Mouse (Mus musculus) lung, postnatal 0 days (tissue): ENCODE results near the gene Tprkb. TPM values are rescaled to one million over a fixed set of nuclear protein-coding genes. Genes with fewer than 3 reads are reported as not detected.
"Not testable (repeated sequence)": the region's sequence is repeated elsewhere in the genome, so short reads cannot be mapped to it uniquely, and the experiment has no call there.

Experiments
- ATAC-seq: fragments of 200-750 bp; cut with Nextera tagmentation; 2 replicates; pipeline ENCODE4 v1.8.0; 2017; ENCODE audit warnings: moderate library complexity
- DNase-seq: peaks from one replicate; pipeline ENCODE4 v3.0.0-alpha.2; 2016; ENCODE audit warnings: low spot score
- H3K27ac ChIP-seq: fragments of 300-500 bp; sonication (generic); 2 replicates; pipeline ENCODE4 v1.5.1; 2014; ENCODE audit warnings: antibody characterized with exemption, mild to moderate bottlenecking, low read length, mixed read lengths
- H3K27me3 ChIP-seq: fragments of 300-500 bp; sonication (generic); replicated peaks from 2 replicates; pipeline ENCODE4 v1.6.1; 2014; ENCODE audit warnings: low read length, mixed read lengths; ENCODE audit not compliant: insufficient read depth
- H3K36me3 ChIP-seq: fragments of 300-500 bp; sonication (generic); 2 replicates; pipeline ENCODE4 v1.6.1; 2014; ENCODE audit warnings: low read length, mixed read lengths; ENCODE audit not compliant: insufficient read depth
- H3K4me1 ChIP-seq: fragments of 300-500 bp; sonication (generic); 2 replicates; pipeline ENCODE4 v1.6.1; 2014; ENCODE audit warnings: antibody characterized with exemption, low read depth, low read length, mixed read lengths; ENCODE audit not compliant: insufficient read depth
- H3K4me2 ChIP-seq: fragments of 300-500 bp; sonication (generic); replicated peaks from 2 replicates; pipeline ENCODE4 v1.6.1; 2014; ENCODE audit warnings: low read depth, mild to moderate bottlenecking, low read length, moderate library complexity, mixed read lengths
- H3K4me3 ChIP-seq: fragments of 300-500 bp; sonication (generic); 2 replicates; pipeline ENCODE4 v1.5.1; 2014; ENCODE audit warnings: low read depth, low read length
- H3K9ac ChIP-seq: fragments of 300-500 bp; sonication (generic); replicated peaks from 2 replicates; pipeline ENCODE4 v1.6.1; 2014; ENCODE audit warnings: low read depth, mild to moderate bottlenecking
- H3K9me3 ChIP-seq: fragments of 300-500 bp; sonication (generic); 2 replicates; pipeline ENCODE4 v1.6.1; 2016; ENCODE audit warnings: low read length, mixed read lengths
- CTCF ChIP-seq: IDR thresholded peaks from 2 replicates; pipeline ENCODE4 v1.5.1; 2016; ENCODE audit warnings: antibody characterized with exemption, mild to moderate bottlenecking
- EP300 ChIP-seq: IDR thresholded peaks from 2 replicates; pipeline ENCODE4 v1.6.1; 2016; ENCODE audit warnings: antibody characterized with exemption, mild to moderate bottlenecking, control low read depth
- WGBS: fragments of 180-500 bp; shearing (Covaris S2); extraction: QIAGEN DNeasy Blood & Tissue Kit; methylation state at CpG from one replicate; pipeline ENCODE4 v1.1.7; 2014; 5-methylcytosine and 5-hydroxymethylcytosine counted together
- polyA plus RNA-seq: library from polyadenylated mRNA; unstranded; fragments of >200 nt; fragmentation: Nextera tagmentation; extraction: Ambion mirVana; gene quantifications from 2 replicates; pipeline ENCODE4 v1.2.1, GENCODE M21; 2015

Tprkb gene
- polyA plus RNA-seq, 1 experiment from 2014 or later = 23.8 TPM

DNA sequence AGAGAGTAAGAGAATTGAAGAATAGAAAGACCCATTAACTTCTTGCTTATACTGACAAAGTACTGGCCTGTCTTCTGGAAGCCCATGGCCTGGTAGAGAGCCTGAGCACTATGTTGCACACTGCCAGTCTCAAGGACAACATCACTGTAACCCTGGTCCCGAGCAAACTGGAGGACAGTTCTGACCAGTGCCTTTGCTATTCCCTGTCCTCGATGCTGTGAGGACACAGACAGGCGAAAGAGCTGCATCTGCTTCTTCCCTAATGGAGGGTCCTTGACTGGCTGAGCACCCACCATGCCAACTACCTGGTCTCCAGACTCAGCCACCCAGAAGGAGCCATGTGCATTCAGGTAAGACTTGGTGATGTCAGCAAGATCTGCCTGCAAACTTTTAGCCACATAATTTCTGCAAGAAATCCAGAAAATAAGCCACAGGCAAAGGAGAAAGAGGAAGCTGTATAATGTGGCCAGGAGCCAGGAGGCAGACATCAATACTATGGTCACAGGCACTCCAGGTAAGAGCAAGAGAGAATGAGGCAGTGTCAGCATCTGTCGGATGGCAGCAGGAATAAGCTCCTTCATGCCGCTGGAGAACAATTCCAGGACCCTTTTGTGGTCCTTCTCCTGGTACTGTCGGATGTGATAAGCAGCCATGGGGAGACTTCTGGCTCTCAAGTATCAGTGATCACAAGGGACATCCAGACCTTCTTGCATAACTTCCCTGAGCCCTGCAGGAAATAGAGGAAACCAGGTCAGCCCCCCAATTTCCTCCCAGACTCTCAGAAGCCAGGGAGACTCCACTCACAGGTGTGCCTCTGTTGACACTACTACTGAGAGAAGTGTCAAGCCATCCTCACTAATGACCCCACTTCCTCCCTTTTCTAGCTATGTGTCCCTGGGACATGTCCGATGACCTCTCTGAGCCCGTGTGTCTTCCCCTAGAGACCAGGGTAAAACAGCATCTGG is 43.7 kb upstream of the Tprkb start:
- Histone ChIP-seq H3K9me3 (no peaks in the 10 kb centered on the region), H3K27me3 (no peaks in the 10 kb centered on the region), H3K4me2 (no peak overlapping the region), H3K36me3 (no peaks in the 10 kb centered on the region), H3K4me1 (no peaks in the 10 kb centered on the region), H3K27ac (no peak overlapping the region), H3K4me3 (no peak overlapping the region), H3K9ac (no peak overlapping the region)
- WGBS = 66% methylated on average over 8 of the region's 8 CpGs
- DNase-seq (no peak), ATAC-seq (no peak)
- no peak for TF ChIP-seq CTCF
- no peak for TF ChIP-seq EP300

DNA sequence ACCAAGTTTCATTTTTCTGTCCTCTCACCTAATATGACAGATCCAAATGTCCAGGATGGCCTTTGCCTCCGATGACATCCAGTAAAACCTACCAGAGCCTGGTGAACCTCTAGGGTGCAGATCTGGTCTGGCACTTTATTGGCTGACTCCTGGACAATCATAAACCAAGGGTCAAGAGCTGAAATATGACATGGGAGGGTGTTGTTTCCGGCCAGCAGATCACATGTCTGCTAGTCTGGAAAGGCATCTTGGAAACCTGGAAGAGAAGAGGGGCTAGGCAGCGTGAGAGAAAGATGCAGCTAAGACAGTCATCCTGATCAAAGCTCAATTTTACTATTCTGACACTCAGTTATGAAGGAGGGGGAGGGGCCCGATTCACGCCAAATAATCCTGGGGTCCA is 42.7 kb upstream of the Tprkb start, which contains the start of gene Nat8f2:
Nat8f2 (minus strand) TSS at position 153 of the 400 bp plus-strand sequence.
- H3K36me3 ChIP-seq, H3K4me3 ChIP-seq, H3K4me1 ChIP-seq, H3K9ac ChIP-seq, H3K9me3 ChIP-seq, H3K27me3 ChIP-seq, ATAC-seq, H3K27ac ChIP-seq, DNase-seq, H3K4me2 ChIP-seq: not testable (repeated sequence)
- 53% methylated on average over 5 of the region's 5 CpGs for WGBS

DNA sequence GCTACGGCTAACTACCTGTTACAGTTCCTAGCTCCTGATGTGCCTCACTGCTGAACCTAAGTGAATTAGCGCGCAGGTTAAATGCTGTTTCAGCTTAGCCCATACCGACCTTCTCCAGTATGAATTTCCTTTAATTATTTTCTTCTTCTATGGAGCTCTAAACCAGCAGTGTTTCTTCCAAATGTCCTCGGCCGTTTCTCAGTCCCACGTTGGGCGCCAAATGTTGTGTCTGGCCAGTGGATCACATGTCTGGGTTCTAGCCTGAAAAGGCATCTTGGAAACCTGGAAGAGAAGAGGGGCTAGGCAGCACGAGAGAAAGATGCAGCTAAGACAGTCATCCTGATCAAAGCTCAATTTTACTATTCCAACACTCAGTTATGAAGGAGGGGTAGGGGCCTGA is 28.4 kb upstream of the Tprkb start:
- not testable (repeated sequence) for H3K4me2 ChIP-seq, H3K9ac ChIP-seq, H3K27ac ChIP-seq, H3K4me1 ChIP-seq, H3K27me3 ChIP-seq, ATAC-seq, DNase-seq, H3K4me3 ChIP-seq, H3K9me3 ChIP-seq, H3K36me3 ChIP-seq
- WGBS = 92% methylated on average over 9 of the region's 9 CpGs

DNA sequence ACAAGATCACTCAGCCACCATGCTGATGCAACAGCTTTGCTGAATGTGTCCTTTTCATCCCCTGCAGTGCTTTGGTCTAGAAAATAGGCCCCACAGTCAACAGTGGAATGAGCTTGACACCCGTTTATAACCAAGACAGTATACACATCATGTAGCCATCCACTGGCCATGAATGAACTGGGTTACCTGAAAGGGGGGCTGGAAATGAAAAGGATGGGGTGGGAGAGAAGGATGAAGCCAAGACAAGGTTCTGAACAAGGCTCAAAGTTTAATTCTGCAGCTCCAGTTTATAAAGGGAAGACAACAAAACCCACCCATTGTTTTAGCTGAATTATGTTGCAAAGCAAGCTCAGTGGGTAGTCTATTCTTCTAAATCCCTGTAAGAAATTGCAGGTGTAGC is 27.4 kb upstream of the Tprkb start:
- 82% methylated on average over 1 of the region's 1 CpGs for WGBS

DNA sequence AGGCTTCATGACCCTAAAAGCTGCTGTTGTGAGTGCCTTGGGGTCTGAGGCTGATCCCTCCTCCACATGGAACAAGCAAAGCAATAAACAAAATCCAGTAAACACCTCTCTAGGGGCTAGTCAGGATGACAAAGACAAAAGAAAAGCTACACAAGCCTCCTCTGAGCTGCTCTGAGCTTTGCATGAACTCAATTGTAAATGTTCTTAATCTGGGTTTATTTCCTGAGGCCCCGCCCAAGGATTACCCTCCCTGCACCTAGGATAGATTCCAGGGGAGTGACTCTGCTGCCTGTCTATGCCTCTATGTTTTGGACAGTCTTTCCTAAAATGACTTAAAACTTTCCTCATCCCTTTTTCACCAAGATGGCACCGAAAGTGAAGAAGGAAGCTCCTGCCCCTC is 22.7 kb upstream of the Tprkb start:
- no peak for DNase-seq
- Histone ChIP-seq H3K4me1 (no peaks in the 10 kb centered on the region), H3K9ac (no peak overlapping the region), H3K9me3 (no peaks in the 10 kb centered on the region; the same call in 1 of the 2 replicates), H3K27ac (no peak overlapping the region), H3K36me3 (no peaks in the 10 kb centered on the region), H3K27me3 (no peaks in the 10 kb centered on the region), H3K4me2 (no peak overlapping the region), H3K4me3 (no peak overlapping the region)
- TF ChIP-seq CTCF = no peak
- no peak for TF ChIP-seq EP300
- no peak for ATAC-seq
- 95% methylated on average over 2 of the region's 2 CpGs for WGBS

More for the DNA sequence above, 27.4 kb upstream of the Tprkb start:
- ATAC-seq (no peak), DNase-seq (no peak)
- Histone ChIP-seq H3K9me3 (peaks cover 3% of the 10 kb centered on the region; the same call in 1 of the 2 replicates), H3K27ac (no peak overlapping the region), H3K36me3 (no peaks in the 10 kb centered on the region), H3K27me3 (no peaks in the 10 kb centered on the region), H3K9ac (no peak overlapping the region), H3K4me1 (no peaks in the 10 kb centered on the region), H3K4me2 (no peak overlapping the region), H3K4me3 (no peak overlapping the region)
- TF ChIP-seq CTCF (no peak), EP300 (no peak)

DNA sequence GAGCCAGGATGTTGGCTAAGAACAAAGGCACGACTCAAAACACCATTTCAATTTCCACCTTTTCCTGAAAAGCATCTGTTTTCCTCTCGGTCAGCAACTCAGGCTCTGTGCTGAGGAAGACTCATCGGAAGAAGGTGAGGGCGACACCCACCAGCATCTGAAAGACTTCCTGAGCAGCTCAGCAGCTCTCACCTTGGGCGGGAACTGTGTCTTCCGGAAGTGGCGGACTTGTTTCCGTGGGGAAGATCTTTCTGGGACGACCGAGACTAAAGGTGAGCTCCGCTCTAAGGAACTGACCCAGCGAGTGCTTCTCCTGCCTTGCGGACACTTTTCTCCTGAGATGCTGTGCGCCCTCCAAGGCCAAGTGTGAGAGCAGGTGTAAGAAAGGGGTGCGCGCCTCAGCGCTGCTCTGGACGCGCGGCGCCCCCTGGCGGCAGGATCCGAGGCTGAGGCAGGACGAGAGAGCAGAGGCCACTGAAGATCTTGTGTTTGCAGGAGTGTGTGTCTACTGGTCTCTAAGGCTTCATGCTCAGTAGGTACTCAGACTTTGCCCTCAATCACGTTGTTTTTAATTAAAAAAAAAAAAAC is 16.5 kb upstream of the Tprkb start:
- not testable (repeated sequence) for H3K4me2 ChIP-seq, DNase-seq, H3K27ac ChIP-seq, H3K27me3 ChIP-seq, H3K9ac ChIP-seq, H3K4me3 ChIP-seq, H3K4me1 ChIP-seq, ATAC-seq, H3K36me3 ChIP-seq, H3K9me3 ChIP-seq
- TF ChIP-seq CTCF = peak; percentile 66
- WGBS = 68% methylated on average over 25 of the region's 25 CpGs

DNA sequence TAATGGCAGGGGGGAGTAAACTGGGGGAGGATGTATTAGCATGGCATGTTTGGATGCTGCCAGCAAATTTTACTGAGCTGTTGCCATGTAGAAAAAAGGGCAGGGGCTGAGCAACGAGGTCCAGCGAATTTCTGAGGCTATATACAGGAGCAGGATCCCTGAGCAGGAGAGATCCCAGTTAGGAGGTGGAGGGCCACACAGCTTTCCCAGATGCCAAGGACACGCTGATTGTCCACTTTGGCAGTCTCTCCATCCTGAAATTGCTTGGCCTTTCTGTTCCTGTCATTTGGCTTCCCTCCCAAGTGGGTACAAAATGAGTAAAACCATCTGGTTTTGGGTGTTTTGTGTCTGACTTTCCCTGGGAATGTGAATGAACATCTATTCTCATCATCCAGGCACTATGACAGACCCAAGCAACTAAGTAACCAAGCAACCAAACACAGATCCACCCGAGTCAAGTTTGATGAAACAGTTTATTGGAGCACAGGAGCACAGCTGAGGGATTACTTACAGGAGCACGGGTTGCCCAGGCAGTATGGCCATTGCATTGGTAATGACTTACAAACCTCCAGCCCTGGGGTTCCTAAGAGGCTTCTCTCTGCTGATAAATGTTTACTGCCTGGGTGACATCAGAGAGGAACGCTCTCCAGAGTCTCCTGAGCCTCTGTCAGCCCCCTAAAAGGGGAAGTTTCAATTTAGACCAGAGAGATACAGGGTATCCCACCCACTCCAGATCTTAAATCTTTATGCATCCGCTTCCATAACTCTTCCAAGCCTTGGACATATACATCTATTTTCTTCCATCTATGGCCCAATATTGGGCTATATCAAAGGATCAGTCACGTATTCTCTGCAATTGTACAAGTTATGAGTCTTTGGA is 12.8 kb upstream of the Tprkb start:
- DNase-seq = not testable (repeated sequence)

More for the DNA sequence above, 12.8 kb upstream of the Tprkb start:
- not testable (repeated sequence) for H3K36me3 ChIP-seq, H3K9me3 ChIP-seq, H3K27me3 ChIP-seq, H3K4me3 ChIP-seq, H3K4me2 ChIP-seq, H3K4me1 ChIP-seq, H3K27ac ChIP-seq, H3K9ac ChIP-seq, ATAC-seq
- WGBS = 71% methylated on average over 6 of the region's 8 CpGs
